Mouse (Mus musculus) monocyte, adult 2 months (primary cell): Measurements from ENCODE around the gene BC028528.
"Not testable (repeated sequence)": the region's sequence is repeated elsewhere in the genome, so short reads cannot be mapped to it uniquely, and the experiment has no call there.

Experiments
- DNase-seq, 2 experiments: peaks; one replicate each; pipeline ENCODE4 v3.0.0; 2022; ENCODE audit warnings: low spot score in 2 of 2, low read depth in 1 of 2

The BC028528 gene

GRCm38 (mm10) chr3:95905940-95906492 lies 14.2 kb upstream of the BC028528 start:
- DNase-seq, result no peak

GRCm38 (mm10) chr3:95905146-95905939 lies 13.5 kb upstream of the BC028528 start:
- DNase-seq, result no peak

DNA sequence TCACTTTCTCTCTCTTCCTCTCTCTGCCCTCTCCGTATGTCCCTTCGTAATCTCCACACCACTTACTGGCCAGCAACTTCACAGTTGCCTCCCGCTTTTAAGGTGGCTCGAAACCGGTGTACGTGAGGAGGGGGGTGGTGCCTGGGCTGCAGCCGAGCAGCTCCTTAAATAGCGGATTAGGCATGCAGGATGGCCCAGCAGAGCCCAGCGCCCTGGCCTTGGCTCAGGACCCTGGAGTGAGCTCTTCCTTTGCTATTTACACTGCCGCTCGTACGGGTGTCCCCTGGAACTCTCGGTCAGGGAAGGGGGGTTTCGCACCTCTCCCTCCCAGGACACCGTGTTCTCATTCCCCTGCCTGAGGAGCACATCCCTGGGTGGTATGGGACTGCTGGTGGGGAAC lies 12.8 kb upstream of the BC028528 start, which contains the start of gene Car14:
Gene Car14, minus strand, starts transcription at position 124 of the 400 bp plus-strand sequence.
- DNase-seq, result no peak

DNA sequence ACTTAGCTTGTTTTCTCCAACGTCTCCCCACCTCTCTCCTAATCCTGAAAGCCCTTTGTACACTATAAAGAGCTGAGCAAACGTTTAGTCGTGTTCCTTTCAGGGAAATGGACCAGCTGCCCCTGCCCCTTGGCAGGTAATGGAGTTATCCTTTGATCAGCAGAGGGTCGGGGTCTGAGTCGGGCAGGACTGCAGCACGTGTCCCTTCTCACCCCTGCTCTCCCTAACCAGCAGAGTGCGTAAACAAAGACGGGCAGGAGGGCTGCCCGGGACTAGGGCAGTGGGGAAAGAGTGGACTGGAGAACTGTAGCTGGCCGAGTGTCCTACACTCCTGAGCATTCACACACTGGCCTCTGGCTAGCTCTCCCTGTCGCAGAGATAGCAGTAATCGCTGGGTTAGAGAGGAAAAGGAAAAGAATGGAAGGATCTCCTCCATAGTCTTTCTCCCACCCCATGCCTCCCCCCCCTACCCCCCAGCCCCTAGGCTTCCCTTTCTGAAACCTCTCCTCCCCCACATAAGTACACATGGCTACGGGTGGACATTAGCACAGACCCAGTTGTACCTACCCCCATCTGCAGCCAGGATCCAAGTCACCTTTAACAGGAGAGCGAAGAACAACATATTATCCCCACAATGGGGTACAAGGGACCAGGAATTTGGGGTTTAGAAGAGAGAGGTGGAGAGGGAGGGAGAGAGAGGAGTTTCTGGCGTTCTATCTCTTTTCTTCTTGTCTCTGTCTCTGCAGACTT lies 12.1 kb upstream of the BC028528 start:
- DNase-seq, result no peak

- DNase-seq, result no peak
These were observed 10.8 kb upstream of the BC028528 start for GRCm38 (mm10) chr3:95902643-95903042.

GRCm38 (mm10) chr3:95902373-95902625 lies 10.5 kb upstream of the BC028528 start:
- DNase-seq, result no peak

- DNase-seq, result no peak
These were observed 10.0 kb upstream of the BC028528 start for GRCm38 (mm10) chr3:95901616-95902372.

GRCm38 (mm10) chr3:95899800-95900524 lies 8.2 kb upstream of the BC028528 start:
- DNase-seq, result no peak

- not testable (repeated sequence) for DNase-seq
These were observed 3.7 kb upstream of the BC028528 start for GRCm38 (mm10) chr3:95895501-95895900.

GRCm38 (mm10) chr3:95894317-95895160 lies 2.7 kb upstream of the BC028528 start:
- no peak for DNase-seq

GRCm38 (mm10) chr3:95893606-95894316 lies 2.0 kb upstream of the BC028528 start, which contains the start of gene Aph1a:
Gene Aph1a, plus strand, starts transcription at chr3:95893969.
- peak; percentile 89 to 90 for DNase-seq

- no peak for DNase-seq
These were observed 1.3 kb upstream of the BC028528 start for GRCm38 (mm10) chr3:95893126-95893525.

DNA sequence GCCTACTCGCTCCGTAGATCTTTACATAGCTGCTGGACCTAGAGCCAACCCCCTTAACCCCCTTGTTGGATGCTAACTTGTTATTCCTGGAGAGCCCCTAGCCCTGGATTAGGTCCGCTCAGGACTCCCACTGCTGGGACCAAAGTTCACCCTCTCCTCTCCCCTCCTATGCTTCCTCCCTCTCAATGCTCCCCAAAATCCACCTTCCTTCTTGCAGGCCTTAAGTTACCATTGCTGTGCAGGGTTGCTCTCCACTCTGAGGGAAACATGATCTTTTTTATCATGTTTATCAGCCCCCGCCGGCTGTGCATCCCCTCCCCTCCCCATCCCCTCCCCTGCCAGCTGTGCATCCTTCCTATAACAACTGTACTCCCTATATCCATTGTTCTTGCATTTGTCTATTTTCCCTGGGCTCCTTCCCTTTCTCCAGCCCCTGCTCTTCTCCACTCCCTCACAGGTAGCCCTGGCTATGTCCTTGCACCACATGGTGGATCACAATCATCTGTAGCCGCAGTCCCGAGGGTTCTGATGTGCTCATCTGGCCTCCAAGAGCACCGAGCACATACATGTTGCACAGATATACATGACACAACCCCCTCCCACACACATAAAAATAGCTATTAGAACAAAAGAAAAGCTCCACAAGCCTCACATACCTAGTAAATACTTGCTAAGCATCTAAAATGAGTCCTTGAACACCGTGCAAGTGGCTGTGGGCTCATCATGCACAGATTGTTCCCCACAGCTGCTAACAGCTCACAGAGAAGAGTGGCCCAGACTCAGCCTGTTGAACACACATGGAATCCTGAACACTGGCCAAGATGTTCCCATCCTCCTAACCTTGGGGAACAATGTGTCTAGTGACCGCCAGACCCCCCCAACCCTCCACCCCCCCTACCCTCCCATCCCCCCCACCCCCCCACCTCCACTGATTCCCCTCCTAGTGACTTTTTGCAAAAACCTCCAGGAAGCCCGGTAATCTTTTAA lies 554 bp upstream of the BC028528 start:
- DNase-seq, result no peak

DNA sequence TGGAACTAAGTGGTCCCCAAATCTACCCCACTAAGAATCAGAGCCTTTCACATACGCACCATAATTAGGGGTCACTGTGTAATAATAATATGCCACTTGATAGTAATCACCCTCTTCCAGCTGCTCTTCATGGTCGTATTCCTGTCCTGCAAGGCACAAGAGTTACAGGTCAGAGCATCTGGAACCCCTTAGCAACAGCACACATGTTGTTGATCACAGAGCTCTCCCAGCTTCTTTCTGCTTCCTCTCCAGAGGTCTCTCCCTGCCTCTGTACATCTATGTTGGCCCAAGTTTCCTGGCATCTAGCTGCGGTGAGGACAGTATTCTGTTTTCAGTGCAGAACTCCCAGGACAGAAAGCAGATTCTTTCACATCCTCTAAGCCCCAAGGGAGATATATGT lies 2.1 kb downstream of the BC028528 start:
- no peak for DNase-seq

GRCm38 (mm10) chr3:95887596-95887995 lies 4.2 kb downstream of the BC028528 start:
- no peak for DNase-seq

DNA sequence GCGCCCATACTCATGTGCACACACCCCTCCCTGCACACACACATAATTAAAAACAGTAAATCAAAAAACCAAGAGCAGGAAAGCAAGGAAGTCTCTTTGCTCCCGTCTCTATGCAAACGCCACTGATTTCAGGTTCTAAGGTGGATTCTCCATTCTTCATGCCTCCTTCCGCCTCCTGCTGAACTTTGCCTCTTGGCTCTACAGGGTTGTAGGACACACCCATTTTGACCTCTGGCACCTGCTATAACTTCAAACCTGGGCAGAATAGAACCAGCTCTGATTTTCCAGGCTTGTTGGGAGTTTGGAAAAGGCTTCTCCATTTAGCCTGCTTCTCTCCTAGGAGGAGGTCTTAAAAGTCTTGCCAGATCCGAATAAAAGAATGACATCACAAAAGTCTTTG lies 7.4 kb downstream of the BC028528 start:
- no peak for DNase-seq

DNA sequence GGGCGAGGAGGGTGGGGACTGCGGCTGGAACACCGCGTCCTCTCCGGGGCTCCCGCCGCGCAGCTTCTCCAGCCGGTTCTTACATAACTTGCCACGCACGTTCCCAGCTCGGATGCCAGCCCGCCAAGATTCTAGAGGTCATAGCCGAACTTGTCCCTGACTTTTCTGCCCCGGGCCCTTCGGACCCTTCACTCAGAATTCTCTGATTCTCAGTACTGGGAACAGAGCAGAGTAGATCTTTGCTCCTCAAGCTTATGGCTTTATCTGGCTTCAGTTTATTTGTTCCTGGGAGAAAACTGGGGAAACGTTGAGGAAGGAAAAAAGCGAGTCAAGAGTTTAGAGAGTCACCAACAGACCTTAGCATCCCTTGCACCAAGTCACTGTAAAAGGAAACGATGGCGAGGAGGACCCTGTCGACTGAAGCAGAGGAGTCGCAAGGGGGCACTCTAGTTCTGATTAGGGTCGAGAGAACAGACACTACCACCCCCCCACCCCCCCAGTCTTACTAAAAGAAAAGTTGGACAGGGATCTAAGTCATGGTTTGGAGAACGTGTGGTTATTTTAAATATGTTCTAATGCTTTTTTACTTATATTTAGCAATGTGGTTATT lies 8.9 kb downstream of the BC028528 start:
- DNase-seq, result no peak
